Mouse (Mus musculus) embryonic facial prominence, embryonic 10.5 days (tissue): Measurements from ENCODE around the gene Birc5. TPM values are rescaled to one million over a fixed set of nuclear protein-coding genes. Genes with fewer than 3 reads are reported as not detected.

ENCODE experiments used
- DNase-seq: peaks from one replicate; pipeline ENCODE4 v3.0.0-alpha.2; 2017; ENCODE audit warnings: low spot score
- H3K27ac ChIP-seq: fragments of 300-500 bp; sonication (generic); replicated peaks from 2 replicates; pipeline ENCODE4 v1.5.1; 2016; ENCODE audit warnings: mild to moderate bottlenecking
- H3K27me3 ChIP-seq: fragments of 300-500 bp; sonication (generic); replicated peaks from 2 replicates; pipeline ENCODE4 v1.6.1; 2016; ENCODE audit warnings: low read depth, mild to moderate bottlenecking; ENCODE audit not compliant: poor library complexity, severe bottlenecking
- H3K36me3 ChIP-seq: fragments of 300-500 bp; sonication (generic); replicated peaks from 2 replicates; pipeline ENCODE4 v1.6.1; 2016; ENCODE audit warnings: mild to moderate bottlenecking, moderate library complexity
- H3K4me1 ChIP-seq: fragments of 300-500 bp; sonication (generic); 2 replicates; pipeline ENCODE4 v1.6.1; 2016
- H3K4me3 ChIP-seq: fragments of 300-500 bp; sonication (generic); 2 replicates; pipeline ENCODE4 v1.5.1; 2016; ENCODE audit warnings: mild to moderate bottlenecking, moderate library complexity
- H3K9me3 ChIP-seq: fragments of 300-500 bp; sonication (generic); 2 replicates; pipeline ENCODE4 v1.6.1; 2016; ENCODE audit warnings: mild to moderate bottlenecking
- WGBS: fragments of 180-500 bp; shearing (Covaris S2); methylation state at CpG from one replicate; pipeline ENCODE4 v1.1.7; 2016; 5-methylcytosine and 5-hydroxymethylcytosine counted together
- polyA plus RNA-seq: library from polyadenylated mRNA; unstranded; fragments of >200 nt; fragmentation: Nextera tagmentation; extraction: Ambion mirVana; gene quantifications from 2 replicates; pipeline ENCODE4 v1.2.1, GENCODE M21; 2016

Birc5 gene
- polyA plus RNA-seq, 1 experiment from 2014 or later: 416 TPM

DNA sequence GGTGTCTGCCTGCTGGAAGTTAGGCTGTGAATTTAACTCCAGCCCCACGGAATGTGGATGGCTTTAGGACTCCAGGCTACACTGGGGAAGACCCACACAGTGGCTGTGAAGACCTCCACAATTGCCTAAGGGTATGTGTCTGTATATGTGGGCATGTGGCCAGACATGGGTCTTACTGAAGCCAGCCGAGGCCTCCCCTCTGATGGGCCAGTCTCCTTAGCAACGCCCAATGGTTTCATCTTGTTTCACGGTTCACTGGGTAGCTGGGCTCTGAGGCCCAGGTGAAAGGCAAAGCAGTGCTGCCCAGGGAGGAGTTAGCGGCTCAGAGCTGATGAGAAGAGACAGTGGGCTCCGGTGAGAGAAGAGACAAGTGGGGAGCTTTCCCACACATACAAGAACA is 16.9 kb downstream of the Birc5 start:
- H3K36me3 ChIP-seq: no peaks in the 10 kb centered on the region
- H3K9me3 ChIP-seq: no peaks in the 10 kb centered on the region
- H3K4me1 ChIP-seq: peaks cover 50% of the 10 kb centered on the region
- H3K4me3 ChIP-seq: 0 out of 2 replicates have a peak overlapping the region, but pooled peaks have one; percentile 0
- 27% methylated on average over 6 of the region's 6 CpGs for WGBS
- no peak for DNase-seq
- peaks cover 52% of the 10 kb centered on the region for H3K27me3 ChIP-seq
- peak overlapping the region; percentile 57 for H3K27ac ChIP-seq

DNA sequence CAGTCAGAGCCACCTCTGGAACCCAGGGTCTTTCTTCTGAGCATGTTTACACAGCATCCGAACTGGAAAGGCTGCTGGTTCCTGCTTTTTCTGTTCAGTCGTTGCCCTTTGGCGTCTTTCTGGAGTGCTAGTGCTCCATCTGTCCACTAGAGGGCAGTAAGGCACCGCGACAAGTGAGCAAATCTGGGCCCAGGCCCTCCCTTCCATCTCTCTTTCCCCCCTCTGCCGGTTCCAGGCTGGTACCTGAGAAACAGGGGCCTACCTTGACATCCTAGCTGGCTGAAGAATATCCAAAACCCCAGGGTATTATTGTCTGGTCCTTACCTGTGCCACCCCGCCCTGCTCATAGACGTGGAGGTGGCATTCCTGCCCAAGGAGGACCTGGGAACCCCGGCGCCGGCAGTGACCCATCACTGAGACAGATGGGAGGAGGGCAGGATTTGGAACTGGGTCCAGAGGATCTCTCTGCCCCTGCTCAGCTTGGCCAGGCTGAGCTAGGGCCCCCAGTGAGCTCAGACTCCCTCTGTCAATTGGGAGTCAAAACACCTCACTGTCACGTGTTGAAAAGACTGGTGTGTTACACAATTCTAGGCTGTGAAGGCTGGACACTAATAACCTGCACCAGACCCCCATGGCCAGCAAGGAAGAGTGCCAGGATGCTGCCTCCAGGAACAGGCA is 21.8 kb downstream of the Birc5 start:
- peak; percentile 79 for DNase-seq
- no peaks in the 10 kb centered on the region for H3K9me3 ChIP-seq
- H3K36me3 ChIP-seq: no peaks in the 10 kb centered on the region
- H3K27me3 ChIP-seq: peaks cover 20% of the 10 kb centered on the region
- 33% methylated on average over 12 of the region's 12 CpGs for WGBS
- H3K4me3 ChIP-seq: no peak overlapping the region
- H3K27ac ChIP-seq: no peak overlapping the region
- H3K4me1 ChIP-seq: peaks cover 55% of the 10 kb centered on the region

DNA sequence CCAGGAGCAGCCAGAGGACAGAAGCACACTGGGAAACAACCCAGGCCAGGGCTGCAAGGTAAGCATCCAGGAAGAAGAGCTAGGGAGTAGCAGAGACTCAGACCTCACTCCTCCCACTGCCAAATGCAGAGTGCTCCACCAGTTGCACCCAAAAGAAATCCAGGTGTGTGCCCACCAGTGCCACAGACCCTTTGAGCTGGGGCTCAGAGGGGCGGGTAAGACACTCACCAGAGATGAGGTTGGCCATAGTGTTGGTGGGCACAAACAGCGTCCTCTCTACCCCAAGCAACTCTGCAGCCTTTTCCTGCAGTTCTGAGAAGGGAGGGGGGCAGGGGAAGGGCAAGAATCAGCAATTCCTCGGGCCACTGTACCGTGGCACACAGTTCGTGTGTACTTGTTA is 22.3 kb downstream of the Birc5 start:
- Histone ChIP-seq H3K4me3 (no peak overlapping the region), H3K4me1 (peaks cover 52% of the 10 kb centered on the region), H3K27ac (no peak overlapping the region), H3K36me3 (no peaks in the 10 kb centered on the region), H3K9me3 (no peaks in the 10 kb centered on the region), H3K27me3 (peaks cover 20% of the 10 kb centered on the region)
- DNase-seq: no peak
- 76% methylated on average over 5 of the region's 5 CpGs for WGBS

DNA sequence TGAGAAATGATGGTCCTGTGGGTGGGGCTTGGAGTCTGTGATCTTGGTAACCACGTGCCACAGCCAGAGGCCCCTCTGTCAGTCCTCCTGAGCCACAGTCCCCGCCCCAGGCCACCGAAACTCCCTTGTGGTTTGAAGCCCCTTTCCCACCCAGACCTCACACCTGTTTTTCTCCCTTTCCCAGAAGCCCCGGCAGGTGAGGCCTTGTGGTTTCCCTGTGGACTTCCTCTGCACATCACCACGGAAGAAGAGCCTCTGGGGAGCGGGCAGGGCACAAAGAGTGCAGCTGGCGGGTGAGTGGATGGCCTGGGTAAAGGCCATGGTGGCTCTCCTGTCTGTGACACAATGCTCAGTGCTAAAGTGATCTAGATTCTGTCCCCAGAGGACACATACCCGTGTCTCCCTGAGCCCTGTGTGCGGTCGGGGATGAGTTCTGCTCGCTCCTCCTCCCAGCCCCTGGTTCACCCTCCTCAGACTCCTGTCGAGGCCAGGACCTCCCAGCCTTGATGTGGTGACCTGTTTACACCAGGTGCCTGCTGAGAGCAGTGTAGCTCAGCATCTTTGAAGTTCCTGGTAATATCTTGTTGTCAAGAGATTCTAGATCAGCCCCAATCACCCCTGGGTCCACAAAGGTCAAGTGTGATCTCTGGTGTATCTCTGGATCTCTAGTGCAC is 23.0 kb downstream of the Birc5 start:
- Histone ChIP-seq H3K4me3 (peak overlapping the region; percentile 75), H3K4me1 (peaks cover 47% of the 10 kb centered on the region), H3K36me3 (no peaks in the 10 kb centered on the region), H3K27ac (no peak overlapping the region), H3K27me3 (peaks cover 22% of the 10 kb centered on the region), H3K9me3 (no peaks in the 10 kb centered on the region)
- no peak for DNase-seq
- WGBS: 65% methylated on average over 12 of the region's 12 CpGs

DNA sequence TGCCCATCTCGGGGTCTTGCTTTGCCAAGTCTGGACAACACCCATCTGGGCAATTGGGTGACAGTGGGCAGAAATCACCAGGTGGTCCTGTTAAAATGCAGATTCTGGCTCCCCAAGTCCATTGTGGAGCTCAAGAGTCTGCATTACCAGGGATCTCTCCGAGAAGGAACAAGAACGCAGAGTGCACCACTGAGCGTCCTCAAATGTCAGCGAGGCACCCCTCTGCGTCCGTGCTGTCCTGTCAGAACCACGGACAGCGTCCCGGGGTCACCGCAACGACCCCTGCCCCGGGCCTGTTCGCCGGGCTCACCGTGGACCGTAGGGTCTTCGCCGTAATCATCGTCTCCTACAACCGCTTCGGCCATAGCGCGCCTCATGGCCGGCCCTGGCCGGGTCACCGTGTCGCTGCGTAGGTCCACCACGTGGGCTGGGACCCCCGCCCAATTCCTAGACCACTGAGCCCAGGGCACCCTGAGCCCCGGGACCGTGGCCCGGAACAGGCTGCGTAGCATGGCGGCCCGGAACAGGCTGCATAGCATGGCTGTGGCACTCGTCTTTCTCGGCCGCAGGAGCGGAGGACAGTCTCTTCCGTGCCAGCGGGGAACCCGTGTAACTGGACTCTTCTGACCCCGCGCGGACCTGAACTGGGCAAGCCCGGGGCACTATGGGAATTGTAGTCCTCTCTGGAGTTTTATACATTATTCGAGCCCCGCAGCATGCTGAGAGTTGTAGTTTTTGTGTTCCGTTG is 24.0 kb downstream of the Birc5 start, which contains the start of gene Tha1:
Tha1 (minus strand) TSS at position 621 of the 748 bp plus-strand sequence.
- Histone ChIP-seq H3K27ac (peak within 1 kb of the TSS; percentile 85), H3K36me3 (no peaks in the 10 kb centered on the region), H3K9me3 (no peaks in the 10 kb centered on the region), H3K4me3 (peak within 1 kb of the TSS; percentile 75), H3K27me3 (peaks cover 23% of the 10 kb centered on the region), H3K4me1 (peaks cover 51% of the 10 kb centered on the region)
- 2% methylated on average over 51 of the region's 51 CpGs for WGBS
- peak; percentile 87 for DNase-seq

DNA sequence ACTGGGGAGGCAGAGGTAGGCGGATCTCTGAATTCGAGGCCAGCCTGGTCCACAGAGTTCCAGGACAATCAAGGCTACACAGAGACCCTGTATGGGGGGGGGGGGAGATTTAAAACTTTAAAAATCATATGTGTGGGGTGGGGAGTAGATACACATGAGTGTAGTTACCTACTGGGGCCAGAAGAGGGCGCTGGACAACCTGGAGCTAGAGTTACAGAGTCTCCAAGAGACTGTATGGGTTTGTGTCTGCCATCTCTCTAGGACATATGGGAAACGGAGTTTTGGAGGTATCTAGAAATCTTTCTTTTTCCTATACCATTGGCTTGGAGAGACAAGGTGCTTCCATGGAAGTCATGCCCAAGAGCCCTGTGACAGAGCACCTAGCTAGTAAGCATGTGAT is 25.4 kb downstream of the Birc5 start:
- Histone ChIP-seq H3K4me1 (peaks cover 65% of the 10 kb centered on the region), H3K9me3 (no peaks in the 10 kb centered on the region), H3K36me3 (no peaks in the 10 kb centered on the region), H3K27me3 (peaks cover 37% of the 10 kb centered on the region), H3K27ac (no peak overlapping the region), H3K4me3 (no peak overlapping the region)
- no peak for DNase-seq
- 59% methylated on average over 4 of the region's 4 CpGs for WGBS

DNA sequence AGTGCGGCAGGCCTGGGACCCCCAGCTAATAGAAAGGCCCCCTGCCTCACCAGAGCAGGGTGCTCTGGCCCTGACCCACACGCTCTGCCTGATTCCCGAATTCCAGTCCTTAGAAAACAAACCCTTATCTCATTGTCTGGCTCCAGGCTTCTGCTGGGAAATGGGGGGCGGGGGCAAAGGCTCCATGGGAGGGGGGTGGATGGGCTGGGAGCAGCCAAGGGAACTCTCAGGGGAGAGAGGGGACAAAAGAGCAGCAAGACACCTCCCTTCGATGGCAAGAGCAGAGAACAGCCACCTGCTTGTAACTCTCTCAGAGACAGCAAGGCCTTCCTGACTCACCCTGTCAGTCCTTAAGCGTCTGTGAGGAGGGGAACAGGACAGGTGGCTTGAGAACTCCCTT is 26.6 kb downstream of the Birc5 start:
- DNase-seq: no peak
- H3K4me3 ChIP-seq: no peak overlapping the region
- no peaks in the 10 kb centered on the region for H3K36me3 ChIP-seq
- H3K9me3 ChIP-seq: no peaks in the 10 kb centered on the region
- 26% methylated on average over 6 of the region's 6 CpGs for WGBS
- H3K4me1 ChIP-seq: peaks cover 63% of the 10 kb centered on the region
- peak overlapping the region; percentile 15; the same call in 1 of the 2 replicates for H3K27ac ChIP-seq
- H3K27me3 ChIP-seq: peaks cover 49% of the 10 kb centered on the region

DNA sequence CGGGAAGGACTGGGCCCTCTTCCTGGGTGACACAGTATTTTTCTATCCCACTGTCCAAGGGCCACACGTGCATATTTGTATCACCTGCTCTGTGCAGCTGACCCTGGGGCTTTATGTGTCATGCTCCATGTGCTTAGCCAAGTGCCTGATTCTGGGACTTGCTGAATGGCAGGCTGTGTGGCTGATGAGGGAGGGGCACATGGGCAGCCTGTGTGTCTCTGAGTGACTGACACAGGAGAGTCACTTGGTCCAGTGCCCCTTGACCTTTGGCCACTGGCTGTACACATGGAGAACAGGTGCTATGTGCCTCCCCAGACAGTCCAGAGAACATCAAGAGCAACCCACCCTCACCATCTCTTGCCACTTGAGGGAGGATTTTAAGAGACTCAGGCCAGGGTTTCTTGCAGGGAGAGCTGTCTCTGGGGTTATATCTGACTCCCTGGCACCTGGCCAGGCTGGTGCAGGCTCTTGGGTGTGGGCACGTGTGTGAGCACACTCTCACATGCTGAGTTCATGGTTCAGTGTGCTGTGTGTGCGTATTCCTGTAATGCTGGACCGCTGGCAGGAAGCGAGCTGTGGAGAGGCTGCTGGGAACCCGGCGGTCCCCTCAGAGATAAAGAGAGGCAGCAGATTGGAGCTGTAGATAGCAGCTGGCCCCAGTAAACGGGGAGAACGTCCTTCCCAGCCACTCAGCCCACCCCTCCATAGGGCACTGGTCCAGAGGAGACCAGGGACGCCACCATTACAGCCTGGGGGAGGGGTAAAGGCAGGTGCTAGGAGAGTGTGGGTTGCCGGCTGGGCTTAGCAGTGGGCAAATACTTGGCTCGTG is 29.1 kb downstream of the Birc5 start:
- no peak for DNase-seq
- Histone ChIP-seq H3K4me3 (peak overlapping the region; percentile 14; the same call in 1 of the 2 replicates), H3K27ac (peak overlapping the region; percentile 68), H3K4me1 (peaks cover 59% of the 10 kb centered on the region), H3K27me3 (peaks cover 57% of the 10 kb centered on the region), H3K9me3 (no peaks in the 10 kb centered on the region), H3K36me3 (no peaks in the 10 kb centered on the region)
- WGBS: 34% methylated on average over 13 of the region's 13 CpGs

DNA sequence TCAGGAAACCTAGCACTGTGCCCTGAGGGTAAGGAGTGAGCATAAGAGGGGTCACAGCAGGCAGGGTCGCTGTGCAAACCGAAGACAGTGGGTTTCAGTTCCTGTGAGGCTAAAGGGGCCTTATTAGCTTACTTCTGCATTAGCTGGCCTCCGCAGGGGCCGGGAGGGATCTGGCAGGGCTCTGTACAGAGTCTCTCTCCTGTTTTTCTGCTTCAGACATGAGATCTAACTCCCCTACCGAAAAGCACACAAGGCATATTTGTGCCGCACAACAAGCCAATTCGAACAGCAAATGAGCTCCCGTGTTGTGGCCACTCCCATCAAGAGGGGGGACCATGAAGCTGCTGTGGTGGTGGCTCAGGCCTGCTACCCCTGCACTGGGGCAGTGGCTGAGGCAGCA is 29.8 kb downstream of the Birc5 start:
- Histone ChIP-seq H3K9me3 (no peaks in the 10 kb centered on the region), H3K4me3 (0 out of 2 replicates have a peak overlapping the region, but pooled peaks have one; percentile 14), H3K27ac (peak overlapping the region; percentile 68), H3K4me1 (peaks cover 58% of the 10 kb centered on the region), H3K27me3 (peaks cover 64% of the 10 kb centered on the region), H3K36me3 (no peaks in the 10 kb centered on the region)
- DNase-seq: no peak
- WGBS: 13% methylated on average over 8 of the region's 8 CpGs

DNA sequence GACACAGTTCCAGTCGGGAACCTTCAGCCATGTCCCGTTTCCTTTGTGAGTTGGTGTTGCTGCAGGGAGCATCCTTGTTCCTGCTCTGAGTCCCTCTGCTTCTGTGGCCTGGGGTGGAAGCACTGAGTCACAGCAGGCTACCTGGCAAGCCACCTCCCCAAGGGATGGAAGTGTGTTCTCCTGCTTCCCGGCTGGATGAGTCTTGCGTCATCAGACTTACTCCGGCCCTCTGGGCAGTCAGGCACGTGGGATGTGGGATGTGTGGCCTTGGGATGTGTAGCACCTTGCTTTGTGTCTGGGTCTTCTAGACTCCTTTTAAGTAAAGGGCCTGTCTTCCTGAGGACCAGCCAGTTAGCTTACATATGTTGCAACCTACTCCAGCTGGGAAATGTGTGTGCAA is 30.6 kb downstream of the Birc5 start:
- peaks cover 72% of the 10 kb centered on the region for H3K27me3 ChIP-seq
- H3K4me1 ChIP-seq: peaks cover 61% of the 10 kb centered on the region
- 0 out of 2 replicates have a peak overlapping the region, but pooled peaks have one; percentile 40 for H3K27ac ChIP-seq
- H3K4me3 ChIP-seq: no peak overlapping the region
- H3K36me3 ChIP-seq: no peaks in the 10 kb centered on the region
- H3K9me3 ChIP-seq: no peaks in the 10 kb centered on the region
- 73% methylated on average over 6 of the region's 6 CpGs for WGBS
- DNase-seq: no peak

DNA sequence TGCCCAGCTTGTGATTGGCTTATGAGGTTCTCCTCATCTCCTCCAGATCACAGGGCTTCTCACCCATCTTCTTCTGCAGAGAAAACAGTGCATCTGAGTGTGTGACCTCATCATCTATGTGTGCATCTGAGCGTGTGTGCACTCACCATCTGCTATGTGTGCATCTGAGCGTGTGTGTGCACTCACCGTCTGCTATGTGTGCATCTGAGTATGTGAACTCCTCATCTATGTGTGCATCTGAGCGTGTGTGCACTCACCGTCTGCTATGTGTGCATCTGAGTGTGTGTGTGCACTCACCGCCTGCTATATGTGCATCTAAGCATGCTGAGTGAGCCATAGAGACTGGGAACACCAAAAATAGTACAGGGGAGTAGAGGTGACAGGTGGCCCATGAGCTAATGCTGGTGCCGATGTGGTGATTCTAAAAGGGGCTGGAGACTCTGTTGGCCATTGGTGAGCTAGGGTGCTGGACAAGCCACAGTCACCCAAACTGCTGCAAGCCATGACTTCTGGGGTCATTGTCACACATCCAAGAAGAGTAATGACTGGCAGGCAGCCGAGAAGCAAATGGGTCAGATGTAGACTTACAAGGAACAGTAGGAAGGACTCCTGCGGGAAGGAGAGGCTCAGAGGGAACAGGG is 31.4 kb downstream of the Birc5 start:
- no peak for DNase-seq
- H3K4me3 ChIP-seq: no peak overlapping the region
- H3K27me3 ChIP-seq: peaks cover 80% of the 10 kb centered on the region
- peaks cover 56% of the 10 kb centered on the region for H3K4me1 ChIP-seq
- WGBS: 91% methylated on average over 9 of the region's 9 CpGs
- H3K27ac ChIP-seq: no peak overlapping the region
- H3K9me3 ChIP-seq: no peaks in the 10 kb centered on the region
- H3K36me3 ChIP-seq: no peaks in the 10 kb centered on the region
